Mouse (Mus musculus): ENCODE measurements around the gene Coq5. TPM values are rescaled to one million over a fixed set of nuclear protein-coding genes. Genes with fewer than 3 reads are reported as not detected.

Gene Coq5
- 49.9 and 58.7 TPM in 2 replicates for polyA plus RNA-seq (2015; fragmentation: Nextera tagmentation; extraction: Ambion mirVana)

GRCm38 (mm10) chr5:115279226-115280049, at the start of gene Coq5:
TSS of gene Coq5 (plus strand) at chr5:115279666.
- peak within 1 kb of the TSS; percentile 84 for H3K4me3 ChIP-seq
- peak within 1 kb of the TSS; percentile 87 for H3K9ac ChIP-seq
- no peaks in the 10 kb centered on the region for H3K9me3 ChIP-seq
- no peaks in the 10 kb centered on the region for H3K27me3 ChIP-seq
- peak within 1 kb of the TSS; percentile 70; the same call in 1 of the 2 replicates for H3K27ac ChIP-seq (replicated peaks)
- H3K36me3 ChIP-seq: peaks cover 15% of the 10 kb centered on the region
- H3K4me1 ChIP-seq (replicated peaks): peaks cover 7% of the 10 kb centered on the region
- H3K4me2 ChIP-seq: peak within 1 kb of the TSS; percentile 77
- 4% methylated on average over 36 of the region's 45 CpGs for WGBS
- ATAC-seq (ENCODE audit: low read depth): peak; percentile 86

GRCm38 (mm10) chr5:115230830-115231551, 48.5 kb upstream of the Coq5 start:
- no peak for ATAC-seq (ENCODE audit: low read depth)
- 55% methylated on average over 15 of the region's 15 CpGs for WGBS
- Histone ChIP-seq H3K27me3 (peaks cover 18% of the 10 kb centered on the region; the same call in 1 of the 2 replicates), H3K9me3 (no peaks in the 10 kb centered on the region), H3K36me3 (no peaks in the 10 kb centered on the region), H3K4me1 (replicated peaks) (peaks cover 14% of the 10 kb centered on the region), H3K27ac (replicated peaks) (no peak overlapping the region), H3K4me3 (no peak overlapping the region), H3K4me2 (no peak overlapping the region), H3K9ac (no peak overlapping the region; the same call in 1 of the 2 replicates)

GRCm38 (mm10) chr5:115231552-115232120, 47.8 kb upstream of the Coq5 start:
- H3K9me3 ChIP-seq: no peaks in the 10 kb centered on the region
- H3K27ac ChIP-seq (replicated peaks): no peak overlapping the region
- 50% methylated on average over 16 of the region's 16 CpGs for WGBS
- no peak overlapping the region for H3K4me3 ChIP-seq
- peaks cover 14% of the 10 kb centered on the region for H3K4me1 ChIP-seq (replicated peaks)
- no peak for ATAC-seq (ENCODE audit: low read depth)
- H3K4me2 ChIP-seq: no peak overlapping the region
- no peaks in the 10 kb centered on the region for H3K36me3 ChIP-seq
- peaks cover 18% of the 10 kb centered on the region; the same call in 1 of the 2 replicates for H3K27me3 ChIP-seq
- H3K9ac ChIP-seq: no peak overlapping the region; the same call in 1 of the 2 replicates

- ATAC-seq (ENCODE audit: low read depth): no peak
- H3K4me3 ChIP-seq: no peak overlapping the region
- no peak overlapping the region for H3K9ac ChIP-seq
- H3K27ac ChIP-seq (replicated peaks): no peak overlapping the region
- H3K36me3 ChIP-seq: no peaks in the 10 kb centered on the region
- no peaks in the 10 kb centered on the region for H3K9me3 ChIP-seq
- no peak overlapping the region for H3K4me2 ChIP-seq
- 68% methylated on average over 6 of the region's 6 CpGs for WGBS
- H3K27me3 ChIP-seq: peaks cover 18% of the 10 kb centered on the region; the same call in 1 of the 2 replicates
- H3K4me1 ChIP-seq (replicated peaks): peaks cover 14% of the 10 kb centered on the region
Observed at GRCm38 (mm10) chr5:115232516-115232915, 47.0 kb upstream of the Coq5 start.

GRCm38 (mm10) chr5:115233031-115233780, 46.3 kb upstream of the Coq5 start:
- Histone ChIP-seq H3K9me3 (no peaks in the 10 kb centered on the region), H3K9ac (no peak overlapping the region), H3K27ac (replicated peaks) (no peak overlapping the region), H3K4me1 (replicated peaks) (peaks cover 15% of the 10 kb centered on the region), H3K4me2 (no peak overlapping the region), H3K27me3 (peaks cover 18% of the 10 kb centered on the region; the same call in 1 of the 2 replicates), H3K36me3 (no peaks in the 10 kb centered on the region), H3K4me3 (no peak overlapping the region)
- WGBS: 92% methylated on average over 14 of the region's 14 CpGs
- ATAC-seq (ENCODE audit: low read depth): no peak

- H3K4me1 ChIP-seq (replicated peaks): peaks cover 27% of the 10 kb centered on the region
- WGBS: 55% methylated on average over 6 of the region's 6 CpGs
- no peak overlapping the region for H3K27ac ChIP-seq (replicated peaks)
- H3K9me3 ChIP-seq: no peaks in the 10 kb centered on the region
- no peak overlapping the region for H3K9ac ChIP-seq
- no peaks in the 10 kb centered on the region for H3K36me3 ChIP-seq
- no peak for ATAC-seq (ENCODE audit: low read depth)
- H3K27me3 ChIP-seq: peaks cover 18% of the 10 kb centered on the region; the same call in 1 of the 2 replicates
- H3K4me3 ChIP-seq: no peak overlapping the region
- no peak overlapping the region for H3K4me2 ChIP-seq
Observed at GRCm38 (mm10) chr5:115234519-115234918, 44.9 kb upstream of the Coq5 start.

GRCm38 (mm10) chr5:115235323-115235771, 44.1 kb upstream of the Coq5 start:
- Histone ChIP-seq H3K9ac (peak overlapping the region; percentile 74), H3K36me3 (peaks cover 8% of the 10 kb centered on the region), H3K27ac (replicated peaks) (peak overlapping the region; percentile 75), H3K4me3 (peak overlapping the region; percentile 45), H3K27me3 (peaks cover 18% of the 10 kb centered on the region; the same call in 1 of the 2 replicates), H3K9me3 (no peaks in the 10 kb centered on the region), H3K4me2 (peak overlapping the region; percentile 70), H3K4me1 (replicated peaks) (peaks cover 27% of the 10 kb centered on the region)
- whole genome bisulfite sequencing: under 1% methylated on average over 45 of the region's 45 CpGs
- ATAC-seq (ENCODE audit: low read depth): peak; percentile 59

- 1% methylated on average over 21 of the region's 21 CpGs for WGBS
- peak; percentile 78 for ATAC-seq (ENCODE audit: low read depth)
- Histone ChIP-seq H3K27me3 (peaks cover 18% of the 10 kb centered on the region; the same call in 1 of the 2 replicates), H3K4me1 (replicated peaks) (peaks cover 27% of the 10 kb centered on the region), H3K9me3 (no peaks in the 10 kb centered on the region), H3K4me3 (peak within 1 kb of the TSS; percentile 45), H3K9ac (peak within 1 kb of the TSS; percentile 74), H3K27ac (replicated peaks) (peak within 1 kb of the TSS; percentile 75), H3K36me3 (peaks cover 12% of the 10 kb centered on the region), H3K4me2 (peak within 1 kb of the TSS; percentile 70)
Observed at GRCm38 (mm10) chr5:115235786-115236263, 43.6 kb upstream of the Coq5 start, which contains the start of gene Pop5. TSS of gene Pop5 (plus strand) at chr5:115235836.

GRCm38 (mm10) chr5:115237803-115238728, 41.4 kb upstream of the Coq5 start:
- peak overlapping the region; percentile 83 for H3K9ac ChIP-seq
- peaks cover 23% of the 10 kb centered on the region for H3K4me1 ChIP-seq (replicated peaks)
- no peaks in the 10 kb centered on the region for H3K9me3 ChIP-seq
- H3K4me3 ChIP-seq: peak overlapping the region; percentile 77
- peak overlapping the region; percentile 93 for H3K4me2 ChIP-seq
- peak; percentile 79 for ATAC-seq (ENCODE audit: low read depth)
- H3K27me3 ChIP-seq: peaks cover 9% of the 10 kb centered on the region; the same call in 1 of the 2 replicates
- under 1% methylated on average over 88 of the region's 88 CpGs for WGBS
- H3K36me3 ChIP-seq: peaks cover 35% of the 10 kb centered on the region
- H3K27ac ChIP-seq (replicated peaks): peak overlapping the region; percentile 76

GRCm38 (mm10) chr5:115238729-115239195, 40.7 kb upstream of the Coq5 start:
- Histone ChIP-seq H3K27me3 (peaks cover 6% of the 10 kb centered on the region; the same call in 1 of the 2 replicates), H3K4me3 (peak overlapping the region; percentile 77), H3K4me2 (peak overlapping the region; percentile 93), H3K9ac (peak overlapping the region; percentile 83), H3K27ac (replicated peaks) (no peak overlapping the region), H3K9me3 (no peaks in the 10 kb centered on the region), H3K4me1 (replicated peaks) (peaks cover 23% of the 10 kb centered on the region), H3K36me3 (peaks cover 42% of the 10 kb centered on the region)
- 7% methylated on average over 11 of the region's 11 CpGs for WGBS
- ATAC-seq (ENCODE audit: low read depth): no peak

Data from neural tube, embryonic 13.5 days (tissue).